Mouse (Mus musculus): ENCODE results near the gene Lrp3. TPM values are rescaled to one million over a fixed set of nuclear protein-coding genes. Genes with fewer than 3 reads are reported as not detected.
"Not testable (repeated sequence)": the region's sequence is repeated elsewhere in the genome, so short reads cannot be mapped to it uniquely, and the experiment has no call there.

Gene Lrp3
- total RNA-seq (2021), result 10 to 100 TPM; 17.7 to 20.0 TPM
- long read RNA-seq, experiment 1, full-length matches to known transcripts, result 39 of 50 reads
- long read RNA-seq, experiment 1, partial matches to known transcripts, result 2 of 50 reads
- long read RNA-seq, experiment 1, other reads (novel, unspliced or antisense), result 9 of 50 reads
- long read RNA-seq, experiment 2, full-length matches to known transcripts, result 15 of 48 reads
- long read RNA-seq, experiment 2, partial matches to known transcripts, result 4 of 48 reads
- long read RNA-seq, experiment 2, other reads (novel, unspliced or antisense), result 29 of 48 reads

- peak; percentile 80 to 82 for DNase-seq (ENCODE audit: low spot score in 2 of 2)
Measured at GRCm38 (mm10) chr7:35215225-35215624, at the start of gene Lrp3. Gene Lrp3, minus strand, starts transcription at chr7:35215498.

DNA sequence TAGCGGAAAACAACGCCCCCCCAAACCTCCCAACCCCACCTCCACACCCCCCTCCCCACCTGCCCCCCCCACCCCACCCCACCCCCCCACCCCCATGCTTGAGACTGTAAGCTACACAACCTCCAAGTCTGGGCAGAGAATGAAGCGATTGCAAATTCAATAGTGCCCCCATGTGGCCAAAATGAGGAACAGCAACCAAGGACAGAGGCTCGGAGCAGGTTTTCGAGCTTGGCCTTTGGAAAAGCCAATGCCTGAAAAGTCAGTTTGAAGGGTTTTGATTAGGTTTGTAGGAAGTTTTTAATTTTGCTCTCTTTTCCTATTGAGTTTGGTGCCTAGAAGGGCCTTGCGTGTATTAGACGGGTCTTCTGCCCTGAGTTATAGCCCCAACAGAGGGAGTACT lies 49.4 kb upstream of the Lrp3 start:
- peak in 1 of 2 experiments; percentile 40 for DNase-seq (ENCODE audit: low spot score in 2 of 2)

DNA sequence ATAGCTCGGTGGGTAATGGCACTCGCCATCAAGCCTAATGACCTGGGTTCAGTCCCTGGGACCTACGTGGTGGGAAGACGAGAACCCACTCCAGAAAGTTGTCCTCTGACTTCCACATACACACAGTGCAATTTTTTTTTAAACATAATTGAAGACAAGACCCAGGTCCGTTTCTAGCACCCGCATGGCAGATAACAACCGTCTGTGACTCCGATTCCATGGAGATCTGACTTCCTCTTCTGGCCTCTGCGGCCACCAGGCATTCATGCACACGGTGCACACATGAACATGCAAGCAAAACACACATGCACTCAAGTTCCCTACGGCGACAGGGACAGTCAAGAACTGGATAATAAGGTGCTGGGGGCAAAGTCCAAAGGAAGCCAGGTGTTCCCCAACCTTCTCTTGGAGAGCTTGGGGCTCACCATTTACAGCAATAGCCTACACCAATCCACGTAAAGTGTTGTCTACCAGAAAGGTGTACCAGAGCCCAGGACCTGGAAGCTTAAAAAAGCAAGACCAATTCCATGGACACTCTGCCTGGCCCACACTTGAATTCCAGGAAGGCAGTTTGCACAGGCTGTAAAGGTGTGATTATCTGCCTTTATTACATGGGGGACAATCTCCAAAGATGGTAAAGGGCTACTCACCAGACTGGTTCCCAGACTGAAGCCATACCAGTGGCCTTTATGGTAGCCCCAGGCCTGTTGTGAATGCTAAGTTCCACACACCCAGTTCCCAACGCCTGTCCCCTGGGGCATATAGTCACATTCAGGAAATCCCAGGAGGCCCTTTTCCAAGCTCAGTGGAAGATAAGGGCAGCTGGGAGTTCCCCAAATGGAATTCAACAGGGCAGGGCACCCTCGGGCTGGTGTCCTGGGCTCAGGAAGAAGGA lies 48.5 kb upstream of the Lrp3 start:
- DNase-seq (ENCODE audit: low spot score in 2 of 2), result no peak

- DNase-seq (ENCODE audit: low spot score in 2 of 2), result no peak
Measured at GRCm38 (mm10) chr7:35259384-35259783, 44.1 kb upstream of the Lrp3 start.

GRCm38 (mm10) chr7:35258294-35258693 lies 43.0 kb upstream of the Lrp3 start:
- DNase-seq (ENCODE audit: low spot score in 2 of 2), result no peak

DNA sequence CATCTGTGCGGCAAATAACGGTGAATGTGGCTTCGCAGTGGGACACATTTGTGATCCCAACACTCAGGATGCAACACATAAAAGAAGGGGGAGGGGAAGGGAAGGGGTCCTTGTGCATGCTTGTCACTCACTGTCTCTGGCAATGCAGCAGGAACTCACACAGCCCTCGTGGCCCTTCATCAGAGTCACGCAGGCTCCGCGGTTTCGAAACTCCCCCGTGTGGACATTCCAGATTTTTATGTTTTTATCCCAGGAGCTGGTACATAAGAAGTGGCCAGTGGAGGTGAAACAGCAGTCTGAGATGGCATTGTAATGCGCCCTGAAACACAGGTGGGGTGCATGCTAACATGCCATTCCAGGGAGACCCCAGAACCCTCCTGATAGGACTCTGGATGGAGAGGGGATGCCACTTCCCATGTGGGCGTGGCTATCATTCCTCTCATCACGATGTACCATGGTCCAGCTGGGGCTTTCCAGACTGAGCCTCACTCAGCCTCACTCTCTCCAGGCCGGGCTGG lies 36.8 kb upstream of the Lrp3 start:
- DNase-seq (ENCODE audit: low spot score in 2 of 2), result peak in 1 of 2 experiments; percentile 40

GRCm38 (mm10) chr7:35237935-35238334 lies 22.6 kb upstream of the Lrp3 start:
- not testable (repeated sequence) for DNase-seq (ENCODE audit: low spot score in 2 of 2)

DNA sequence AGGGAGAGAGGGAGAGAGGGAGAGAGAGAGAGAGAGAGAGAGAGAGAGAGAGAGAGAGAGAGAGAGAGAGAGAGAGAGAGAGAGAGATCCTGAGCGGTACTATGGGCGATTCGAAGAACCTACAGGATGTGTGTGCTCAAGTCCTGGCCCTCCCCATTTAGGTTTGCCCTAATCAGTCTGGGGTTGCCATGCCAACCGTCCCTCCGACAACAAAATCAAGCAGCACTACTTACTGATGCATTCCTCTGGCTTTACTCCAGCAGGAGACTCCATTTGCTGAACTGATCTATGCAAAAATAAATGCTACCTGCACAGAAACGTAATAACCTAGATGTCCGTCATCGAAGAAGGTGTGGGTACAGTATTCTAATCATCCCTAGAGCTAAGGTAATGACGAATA lies 20.0 kb upstream of the Lrp3 start:
- DNase-seq (ENCODE audit: low spot score in 2 of 2), result peak in 1 of 2 experiments; percentile 35

- peak; percentile 98 to 99 for DNase-seq (ENCODE audit: low spot score in 2 of 2)
Measured at GRCm38 (mm10) chr7:35234361-35235245, 19.3 kb upstream of the Lrp3 start.

DNA sequence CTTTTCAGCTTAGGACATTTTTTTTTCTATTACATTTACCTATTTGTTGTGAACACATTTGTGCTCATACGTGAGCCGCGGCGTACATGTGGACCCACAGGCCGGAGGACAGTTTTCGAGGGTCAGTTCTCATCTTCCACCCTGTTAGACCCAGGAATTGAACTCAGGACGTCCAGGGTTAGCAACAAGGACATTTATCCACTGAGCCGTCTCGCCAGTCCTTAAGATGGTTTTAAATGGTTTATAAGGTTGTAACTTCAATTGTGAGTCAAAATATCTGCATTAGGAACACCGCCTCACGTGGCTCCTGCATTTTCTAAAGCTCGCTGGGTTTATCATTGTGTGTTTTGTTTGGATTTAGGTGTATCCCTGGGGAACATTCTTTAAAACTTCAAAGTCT lies 18.6 kb upstream of the Lrp3 start:
- no peak for DNase-seq (ENCODE audit: low spot score in 2 of 2)

DNA sequence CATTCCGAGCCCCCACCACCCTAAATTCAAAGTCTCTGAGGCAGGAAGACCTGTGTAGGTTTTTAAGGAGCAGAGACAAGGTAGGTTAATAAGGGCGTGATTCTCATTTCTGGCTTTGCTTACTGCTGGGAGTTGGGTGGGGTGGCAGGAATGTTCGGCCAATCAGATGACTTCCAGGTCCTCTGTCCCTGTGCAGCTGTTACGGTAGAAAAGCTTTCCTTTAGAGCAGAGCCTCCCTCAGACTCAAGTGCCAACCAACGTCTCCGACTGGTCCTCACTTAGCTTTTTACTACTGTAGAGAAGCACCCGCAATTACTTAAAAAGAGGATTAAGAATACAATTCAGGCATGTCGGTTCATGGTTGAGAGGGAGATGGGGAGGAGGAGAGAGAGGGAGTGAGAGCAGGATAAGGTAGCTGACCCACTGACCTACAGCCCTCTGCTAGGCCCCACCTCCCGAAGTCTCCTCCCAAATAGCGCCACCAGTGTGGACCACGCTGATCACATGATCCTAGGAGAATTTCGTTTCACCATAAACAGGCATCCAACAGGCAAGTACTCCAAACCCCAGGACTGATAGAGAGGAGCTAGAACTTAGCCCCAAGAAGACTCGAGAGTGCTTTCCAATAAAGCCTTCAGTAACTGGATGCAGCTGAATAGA lies 17.6 kb upstream of the Lrp3 start:
- DNase-seq (ENCODE audit: low spot score in 2 of 2), result no peak

- no peak for DNase-seq (ENCODE audit: low spot score in 2 of 2)
Measured at GRCm38 (mm10) chr7:35230333-35230732, 15.0 kb upstream of the Lrp3 start.

DNA sequence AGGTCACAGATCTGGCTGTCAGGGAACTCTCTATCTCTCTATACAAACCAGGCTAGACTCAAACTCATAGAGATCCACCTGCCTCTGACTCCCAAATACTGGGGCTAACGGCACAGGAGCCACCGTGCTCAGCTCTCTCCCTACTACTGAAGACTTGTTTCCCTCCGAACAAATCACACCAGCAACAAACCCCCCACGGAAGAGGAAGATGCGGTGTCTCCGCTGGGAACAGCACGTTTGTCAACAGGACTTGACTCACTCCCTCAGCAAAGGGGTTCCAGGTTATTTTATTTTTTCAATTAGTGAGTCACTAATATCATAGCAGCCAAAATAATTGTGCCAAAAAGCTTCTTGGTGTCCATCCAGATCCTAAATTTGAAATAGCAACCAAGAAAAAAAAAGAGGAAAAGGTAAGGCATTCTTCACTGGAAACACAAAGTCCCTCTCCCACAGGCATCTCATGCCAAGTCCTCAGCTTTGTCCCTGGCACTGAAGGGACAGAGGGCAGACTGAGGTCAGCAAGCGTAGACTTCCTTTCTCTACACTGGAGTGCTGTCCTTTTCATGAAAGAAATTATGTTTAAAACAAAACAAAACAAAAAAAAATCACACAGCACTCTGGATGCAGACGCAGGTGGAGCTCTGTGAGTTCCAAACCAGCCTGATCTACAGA lies 5.5 kb upstream of the Lrp3 start:
- DNase-seq (ENCODE audit: low spot score in 2 of 2), result no peak

DNA sequence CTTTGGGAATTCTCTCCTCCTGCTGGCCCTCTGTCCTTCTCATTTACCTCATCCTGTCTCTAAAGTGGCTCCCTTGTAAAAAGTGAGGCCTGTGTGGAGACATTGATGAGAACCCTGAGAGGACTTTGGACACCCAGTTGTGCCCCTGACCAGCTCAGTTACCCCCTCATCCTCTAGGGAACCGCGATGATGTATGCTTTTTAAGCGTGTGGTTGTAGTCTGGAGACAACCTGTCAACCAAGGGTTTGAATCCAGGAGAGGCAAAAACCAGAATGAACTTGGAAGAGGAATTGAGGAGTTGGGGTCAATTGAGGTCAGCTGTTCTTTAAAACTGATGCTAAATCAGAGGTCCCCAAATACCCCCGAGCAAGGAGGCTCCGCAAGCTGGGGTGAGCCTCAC lies 433 bp upstream of the Lrp3 start:
- no peak for DNase-seq (ENCODE audit: low spot score in 2 of 2)

DNA sequence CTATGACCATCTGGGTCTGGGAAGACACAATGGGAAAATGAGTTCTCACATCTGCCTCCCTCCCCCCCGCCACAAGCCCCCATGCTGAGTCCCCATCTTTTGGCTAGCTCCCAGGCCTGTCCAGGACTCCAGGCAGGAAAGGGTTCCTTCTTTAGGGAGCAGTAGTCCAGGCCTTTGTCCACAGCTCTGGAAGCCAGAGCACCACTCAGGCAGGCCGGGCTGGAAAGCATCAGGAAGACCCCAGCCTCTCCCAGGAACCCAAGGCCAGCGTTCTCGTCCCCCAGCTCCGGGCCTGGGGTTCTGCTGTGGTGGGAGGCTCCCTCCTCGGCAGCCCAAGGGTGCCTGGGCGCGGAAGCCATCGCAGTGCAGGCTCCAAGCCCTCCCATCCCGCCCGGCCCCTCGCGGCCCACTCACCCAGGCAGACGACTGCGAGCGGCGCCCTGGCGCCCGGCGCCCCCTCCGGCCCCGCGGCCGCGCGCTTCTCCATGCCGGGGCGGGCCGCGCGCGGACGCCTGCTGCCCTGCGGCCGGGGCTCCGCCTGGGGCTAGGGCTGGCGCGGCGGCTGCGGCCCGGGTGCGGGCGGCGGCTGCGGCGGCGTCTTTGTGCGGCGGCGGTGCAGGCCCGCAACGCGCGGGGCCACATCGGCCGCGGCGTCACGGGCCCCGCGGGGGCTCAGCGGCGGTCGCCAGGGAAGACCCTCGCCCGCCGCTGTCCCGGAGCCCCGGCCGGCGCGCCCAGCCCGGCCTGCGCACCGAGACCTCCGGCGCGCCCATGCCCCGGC lies 666 bp downstream of the Lrp3 start:
- DNase-seq (ENCODE audit: low spot score in 2 of 2), result peak in 1 of 2 experiments; percentile 50

- DNase-seq (ENCODE audit: low spot score in 2 of 2), result no peak
Measured at GRCm38 (mm10) chr7:35211791-35212190, 3.5 kb downstream of the Lrp3 start.

- no peak for DNase-seq (ENCODE audit: low spot score in 2 of 2)
Measured at GRCm38 (mm10) chr7:35199755-35200154, 15.5 kb downstream of the Lrp3 start.

GRCm38 (mm10) chr7:35198981-35199754 lies 16.1 kb downstream of the Lrp3 start:
- DNase-seq (ENCODE audit: low spot score in 2 of 2), result no peak

All from adrenal gland, adult 18-20 months (tissue).